Mouse (Mus musculus) limb, embryonic 11.5 days (tissue): Measurements from ENCODE around the gene App. TPM values are rescaled to one million over a fixed set of nuclear protein-coding genes. Genes with fewer than 3 reads are reported as not detected.
A peak's percentile ranks its signal among the peaks of the same experiment; 100 is the strongest.

ENCODE experiments used
- ATAC-seq: fragments of 200-750 bp; cut with Nextera tagmentation; 2 replicates; pipeline ENCODE4 v1.8.0; 2017; ENCODE audit warnings: low read depth; ENCODE audit not compliant: insufficient number of reproducible peaks, low FRiP score, low TSS enrichment
- DNase-seq: peaks from one replicate; pipeline ENCODE4 v3.0.0-alpha.2; 2015; ENCODE audit warnings: low spot score
- H3K27ac ChIP-seq: fragments of 300-500 bp; sonication (generic); replicated peaks from 2 replicates; pipeline ENCODE4 v1.5.1; 2014; ENCODE audit warnings: low read depth, mild to moderate bottlenecking, low read length
- H3K27me3 ChIP-seq: fragments of 300-500 bp; sonication (generic); 2 replicates; pipeline ENCODE4 v1.6.1; 2014; ENCODE audit warnings: mild to moderate bottlenecking, low read length, mixed read lengths; ENCODE audit not compliant: control insufficient read depth, insufficient read depth
- H3K36me3 ChIP-seq: fragments of 300-500 bp; sonication (generic); 2 replicates; pipeline ENCODE4 v1.6.1; 2014; ENCODE audit warnings: mild to moderate bottlenecking, low read length, moderate library complexity, mixed read lengths; ENCODE audit not compliant: control insufficient read depth, insufficient read depth
- H3K4me1 ChIP-seq: fragments of 300-500 bp; sonication (generic); 2 replicates; pipeline ENCODE4 v1.6.1; 2014; ENCODE audit warnings: low read length, mixed read lengths; ENCODE audit not compliant: control insufficient read depth, insufficient read depth
- H3K4me2 ChIP-seq: fragments of 300-500 bp; sonication (generic); 2 replicates; pipeline ENCODE4 v1.6.1; 2014; ENCODE audit warnings: low read depth, mild to moderate bottlenecking, moderate library complexity; ENCODE audit not compliant: severe bottlenecking
- H3K4me3 ChIP-seq: fragments of 300-500 bp; sonication (generic); 2 replicates; pipeline ENCODE4 v1.5.1; 2014; ENCODE audit warnings: low read depth, low read length
- H3K9ac ChIP-seq: fragments of 300-500 bp; sonication (generic); 2 replicates; pipeline ENCODE4 v1.6.1; 2014; ENCODE audit warnings: mild to moderate bottlenecking, low read length
- H3K9me3 ChIP-seq: fragments of 300-500 bp; sonication (generic); 2 replicates; pipeline ENCODE4 v1.6.1; 2016; ENCODE audit warnings: low read length; ENCODE audit not compliant: control insufficient read depth
- WGBS: fragments of 180-500 bp; shearing (Covaris S2); extraction: QIAGEN DNeasy Blood & Tissue Kit; methylation state at CpG from one replicate; pipeline ENCODE4 v1.1.7; 2014; 5-methylcytosine and 5-hydroxymethylcytosine counted together
- polyA plus RNA-seq: library from polyadenylated mRNA; unstranded; fragments of >200 nt; fragmentation: Nextera tagmentation; extraction: Ambion mirVana; gene quantifications from 2 replicates; pipeline ENCODE4 v1.2.1, GENCODE M21; 2014

The App gene
- polyA plus RNA-seq, 1 experiment from 2014 or later = 93.6 TPM

- H3K27ac ChIP-seq = no peak overlapping the region
- ATAC-seq (no peak), DNase-seq (no peak)
- no peak overlapping the region for H3K4me3 ChIP-seq
- no peaks in the 10 kb centered on the region for H3K4me1 ChIP-seq
- H3K4me2 ChIP-seq = no peak overlapping the region
- H3K36me3 ChIP-seq = no peaks in the 10 kb centered on the region
- WGBS = 97% methylated on average over 1 of the region's 1 CpGs
- no peak overlapping the region for H3K9ac ChIP-seq
- no peaks in the 10 kb centered on the region for H3K27me3 ChIP-seq
- H3K9me3 ChIP-seq = no peaks in the 10 kb centered on the region
These were observed 245.7 kb downstream of the App start for GRCm38 (mm10) chr16:84927827-84928226.

- ATAC-seq (peak; percentile 67; the same call in 1 of the 2 replicates), DNase-seq (peak; percentile 36)
- Histone ChIP-seq H3K27ac (peak overlapping the region; percentile 64), H3K9me3 (no peaks in the 10 kb centered on the region), H3K9ac (no peak overlapping the region), H3K36me3 (no peaks in the 10 kb centered on the region), H3K4me2 (no peak overlapping the region), H3K27me3 (no peaks in the 10 kb centered on the region), H3K4me1 (no peaks in the 10 kb centered on the region), H3K4me3 (no peak overlapping the region)
- WGBS = 38% methylated on average over 5 of the region's 5 CpGs
These were observed 253.8 kb downstream of the App start for GRCm38 (mm10) chr16:84919649-84920308.

GRCm38 (mm10) chr16:84919087-84919486 is 254.5 kb downstream of the App start:
- ATAC-seq (no peak), DNase-seq (no peak)
- Histone ChIP-seq H3K36me3 (no peaks in the 10 kb centered on the region), H3K4me2 (no peak overlapping the region), H3K9me3 (no peaks in the 10 kb centered on the region), H3K27ac (peak overlapping the region; percentile 64; the same call in 1 of the 2 replicates), H3K9ac (no peak overlapping the region), H3K4me3 (no peak overlapping the region), H3K4me1 (no peaks in the 10 kb centered on the region), H3K27me3 (no peaks in the 10 kb centered on the region)
- WGBS = 85% methylated on average over 3 of the region's 3 CpGs

GRCm38 (mm10) chr16:84916772-84917171 is 256.8 kb downstream of the App start:
- no peaks in the 10 kb centered on the region for H3K4me1 ChIP-seq
- ATAC-seq (no peak), DNase-seq (no peak)
- no peak overlapping the region for H3K4me2 ChIP-seq
- H3K9ac ChIP-seq = no peak overlapping the region
- no peak overlapping the region for H3K27ac ChIP-seq
- no peaks in the 10 kb centered on the region for H3K9me3 ChIP-seq
- H3K36me3 ChIP-seq = no peaks in the 10 kb centered on the region
- no peak overlapping the region for H3K4me3 ChIP-seq
- H3K27me3 ChIP-seq = no peaks in the 10 kb centered on the region
- 73% methylated on average over 3 of the region's 3 CpGs for WGBS

GRCm38 (mm10) chr16:84911477-84912165 is 261.9 kb downstream of the App start:
- Histone ChIP-seq H3K27me3 (no peaks in the 10 kb centered on the region), H3K4me1 (no peaks in the 10 kb centered on the region), H3K27ac (no peak overlapping the region), H3K36me3 (no peaks in the 10 kb centered on the region), H3K4me3 (no peak overlapping the region), H3K9me3 (no peaks in the 10 kb centered on the region), H3K9ac (no peak overlapping the region), H3K4me2 (no peak overlapping the region)
- ATAC-seq (no peak), DNase-seq (no peak)
- 93% methylated on average over 8 of the region's 8 CpGs for WGBS

- WGBS = 87% methylated on average over 4 of the region's 4 CpGs
- ATAC-seq = no peak
- Histone ChIP-seq H3K27ac (no peak overlapping the region), H3K36me3 (no peaks in the 10 kb centered on the region), H3K9ac (no peak overlapping the region), H3K27me3 (no peaks in the 10 kb centered on the region), H3K4me2 (no peak overlapping the region), H3K4me1 (no peaks in the 10 kb centered on the region), H3K4me3 (no peak overlapping the region), H3K9me3 (no peaks in the 10 kb centered on the region)
- no peak for DNase-seq
These were observed 270.6 kb downstream of the App start for GRCm38 (mm10) chr16:84902995-84903394.
